Mouse (Mus musculus) kidney, embryonic 16.5 days (tissue): ENCODE data around the gene Gatb. TPM values are rescaled to one million over a fixed set of nuclear protein-coding genes. Genes with fewer than 3 reads are reported as not detected.
A peak's percentile ranks its signal among the peaks of the same experiment; 100 is the strongest.

Source experiments
- ATAC-seq: fragments of 200-750 bp; cut with Nextera tagmentation; 2 replicates; pipeline ENCODE4 v1.8.0; 2017; ENCODE audit warnings: moderate TSS enrichment; ENCODE audit not compliant: low FRiP score, low TSS enrichment
- H3K27ac ChIP-seq: fragments of 300-500 bp; sonication (generic); 2 replicates; pipeline ENCODE4 v1.5.1; 2014; ENCODE audit warnings: low read length
- H3K27me3 ChIP-seq: fragments of 300-500 bp; sonication (generic); 2 replicates; pipeline ENCODE4 v1.6.1; 2014; ENCODE audit warnings: low read length, control low read depth, mixed read lengths; ENCODE audit not compliant: insufficient read depth
- H3K36me3 ChIP-seq: fragments of 300-500 bp; sonication (generic); 2 replicates; pipeline ENCODE4 v1.6.1; 2014; ENCODE audit warnings: low read length, control low read depth, mixed read lengths; ENCODE audit not compliant: insufficient read depth
- H3K4me1 ChIP-seq: fragments of 300-500 bp; sonication (generic); 2 replicates; pipeline ENCODE4 v1.6.1; 2014; ENCODE audit warnings: low read length, control low read depth, mixed read lengths; ENCODE audit not compliant: insufficient read depth
- H3K4me2 ChIP-seq: fragments of 300-500 bp; sonication (generic); replicated peaks from 2 replicates; pipeline ENCODE4 v1.6.1; 2014; ENCODE audit warnings: low read depth, low read length
- H3K4me3 ChIP-seq: fragments of 300-500 bp; sonication (generic); 2 replicates; pipeline ENCODE4 v1.5.1; 2014; ENCODE audit warnings: mild to moderate bottlenecking, low read length
- H3K9ac ChIP-seq: fragments of 300-500 bp; sonication (generic); replicated peaks from 2 replicates; pipeline ENCODE4 v1.6.1; 2014; ENCODE audit warnings: low read length
- H3K9me3 ChIP-seq: fragments of 300-500 bp; sonication (generic); 2 replicates; pipeline ENCODE4 v1.6.1; 2016; ENCODE audit warnings: low read length, control low read depth
- WGBS: fragments of 180-500 bp; shearing (Covaris S2); extraction: QIAGEN DNeasy Blood & Tissue Kit; methylation state at CpG from one replicate; pipeline ENCODE4 v1.1.7; 2014; 5-methylcytosine and 5-hydroxymethylcytosine counted together
- polyA plus RNA-seq: library from polyadenylated mRNA; unstranded; fragments of >200 nt; fragmentation: Nextera tagmentation; extraction: Ambion mirVana; gene quantifications from 2 replicates; pipeline ENCODE4 v1.2.1, GENCODE M21; 2015

Gatb gene
- polyA plus RNA-seq, 1 experiment from 2014 or later: 29.5 TPM

GRCm38 (mm10) chr3:85666736-85667135, 92.8 kb downstream of the Gatb start:
- no peak overlapping the region for H3K9ac ChIP-seq
- no peak overlapping the region for H3K4me3 ChIP-seq
- no peak overlapping the region for H3K27ac ChIP-seq
- no peak overlapping the region for H3K4me2 ChIP-seq
- H3K36me3 ChIP-seq: no peaks in the 10 kb centered on the region
- no peaks in the 10 kb centered on the region for H3K9me3 ChIP-seq
- WGBS: 60% methylated on average over 12 of the region's 12 CpGs
- ATAC-seq: no peak
- H3K4me1 ChIP-seq: peaks cover 32% of the 10 kb centered on the region
- H3K27me3 ChIP-seq: no peaks in the 10 kb centered on the region

GRCm38 (mm10) chr3:85667683-85668082, 93.8 kb downstream of the Gatb start:
- no peak overlapping the region for H3K4me2 ChIP-seq
- no peaks in the 10 kb centered on the region for H3K9me3 ChIP-seq
- H3K4me1 ChIP-seq: peaks cover 32% of the 10 kb centered on the region
- no peaks in the 10 kb centered on the region for H3K27me3 ChIP-seq
- H3K9ac ChIP-seq: no peak overlapping the region
- no peak for ATAC-seq
- H3K36me3 ChIP-seq: no peaks in the 10 kb centered on the region
- H3K27ac ChIP-seq: no peak overlapping the region
- H3K4me3 ChIP-seq: no peak overlapping the region
- 92% methylated on average over 6 of the region's 6 CpGs for WGBS

- no peak overlapping the region for H3K4me3 ChIP-seq
- ATAC-seq: no peak
- H3K36me3 ChIP-seq: no peaks in the 10 kb centered on the region
- 90% methylated on average over 6 of the region's 6 CpGs for WGBS
- H3K9me3 ChIP-seq: no peaks in the 10 kb centered on the region
- no peak overlapping the region for H3K9ac ChIP-seq
- no peak overlapping the region for H3K4me2 ChIP-seq
- no peaks in the 10 kb centered on the region for H3K27me3 ChIP-seq
- no peak overlapping the region for H3K27ac ChIP-seq
- peaks cover 15% of the 10 kb centered on the region for H3K4me1 ChIP-seq
Measured at GRCm38 (mm10) chr3:85669844-85670243, 95.9 kb downstream of the Gatb start.

- WGBS: 82% methylated on average over 8 of the region's 8 CpGs
- no peak overlapping the region for H3K4me2 ChIP-seq
Measured at GRCm38 (mm10) chr3:85677133-85677532, 103.2 kb downstream of the Gatb start.

GRCm38 (mm10) chr3:85677952-85678351, 104.0 kb downstream of the Gatb start:
- Histone ChIP-seq H3K36me3 (no peaks in the 10 kb centered on the region), H3K9ac (no peak overlapping the region), H3K9me3 (no peaks in the 10 kb centered on the region), H3K4me2 (no peak overlapping the region), H3K27ac (no peak overlapping the region), H3K4me1 (no peaks in the 10 kb centered on the region), H3K4me3 (no peak overlapping the region), H3K27me3 (no peaks in the 10 kb centered on the region)
- 0 out of 2 replicates have a peak, but pooled peaks have one; percentile 59 for ATAC-seq
- 69% methylated on average over 3 of the region's 3 CpGs for WGBS

More at GRCm38 (mm10) chr3:85677133-85677532, 103.2 kb downstream of the Gatb start:
- Histone ChIP-seq H3K27me3 (no peaks in the 10 kb centered on the region), H3K27ac (no peak overlapping the region), H3K9me3 (no peaks in the 10 kb centered on the region), H3K36me3 (no peaks in the 10 kb centered on the region), H3K9ac (no peak overlapping the region), H3K4me3 (no peak overlapping the region), H3K4me1 (no peaks in the 10 kb centered on the region)
- ATAC-seq: no peak

GRCm38 (mm10) chr3:85679312-85679933, 105.5 kb downstream of the Gatb start:
- WGBS: 79% methylated on average over 8 of the region's 8 CpGs
- no peaks in the 10 kb centered on the region for H3K36me3 ChIP-seq
- no peak overlapping the region for H3K9ac ChIP-seq
- no peak for ATAC-seq
- no peak overlapping the region for H3K4me2 ChIP-seq
- H3K4me1 ChIP-seq: no peaks in the 10 kb centered on the region
- H3K9me3 ChIP-seq: no peaks in the 10 kb centered on the region
- H3K27me3 ChIP-seq: no peaks in the 10 kb centered on the region
- H3K27ac ChIP-seq: no peak overlapping the region
- H3K4me3 ChIP-seq: no peak overlapping the region

GRCm38 (mm10) chr3:85679960-85680359, 106.0 kb downstream of the Gatb start:
- WGBS: 85% methylated on average over 5 of the region's 5 CpGs
- Histone ChIP-seq H3K36me3 (no peaks in the 10 kb centered on the region), H3K27ac (no peak overlapping the region), H3K27me3 (no peaks in the 10 kb centered on the region), H3K9ac (no peak overlapping the region), H3K4me2 (no peak overlapping the region), H3K4me1 (no peaks in the 10 kb centered on the region), H3K9me3 (no peaks in the 10 kb centered on the region), H3K4me3 (no peak overlapping the region)
- no peak for ATAC-seq

GRCm38 (mm10) chr3:85681136-85681535, 107.2 kb downstream of the Gatb start:
- Histone ChIP-seq H3K9ac (no peak overlapping the region), H3K4me3 (no peak overlapping the region)
- WGBS: 86% methylated on average over 7 of the region's 7 CpGs

GRCm38 (mm10) chr3:85683618-85684017, 109.7 kb downstream of the Gatb start:
- no peaks in the 10 kb centered on the region for H3K27me3 ChIP-seq
- H3K9ac ChIP-seq: no peak overlapping the region
- H3K4me3 ChIP-seq: no peak overlapping the region
- no peak for ATAC-seq
- no peaks in the 10 kb centered on the region for H3K9me3 ChIP-seq
- H3K36me3 ChIP-seq: no peaks in the 10 kb centered on the region
- WGBS: 84% methylated on average over 5 of the region's 5 CpGs
- no peak overlapping the region for H3K4me2 ChIP-seq
- no peaks in the 10 kb centered on the region for H3K4me1 ChIP-seq
- no peak overlapping the region for H3K27ac ChIP-seq

More at GRCm38 (mm10) chr3:85681136-85681535, 107.2 kb downstream of the Gatb start:
- Histone ChIP-seq H3K9me3 (no peaks in the 10 kb centered on the region), H3K36me3 (no peaks in the 10 kb centered on the region), H3K27ac (no peak overlapping the region), H3K4me1 (no peaks in the 10 kb centered on the region), H3K27me3 (no peaks in the 10 kb centered on the region), H3K4me2 (no peak overlapping the region)
- ATAC-seq: no peak

- H3K36me3 ChIP-seq: no peaks in the 10 kb centered on the region
- no peak overlapping the region for H3K9ac ChIP-seq
- H3K9me3 ChIP-seq: no peaks in the 10 kb centered on the region
- H3K4me2 ChIP-seq: no peak overlapping the region
- no peaks in the 10 kb centered on the region for H3K4me1 ChIP-seq
- ATAC-seq: no peak
- 85% methylated on average over 8 of the region's 8 CpGs for WGBS
- H3K4me3 ChIP-seq: no peak overlapping the region
- no peak overlapping the region for H3K27ac ChIP-seq
- no peaks in the 10 kb centered on the region for H3K27me3 ChIP-seq
Measured at GRCm38 (mm10) chr3:85685271-85685670, 111.4 kb downstream of the Gatb start.
